Mouse (Mus musculus) retina, postnatal 7 days (tissue): ENCODE measurements around the gene Gm5431.
"Not testable (repeated sequence)": the region's sequence is repeated elsewhere in the genome, so short reads cannot be mapped to it uniquely, and the experiment has no call there.

Experiments
- DNase-seq: peaks from one replicate; pipeline ENCODE4 v3.0.0-alpha.2; 2012; ENCODE audit warnings: low read depth, low spot score

Gm5431 gene

DNA sequence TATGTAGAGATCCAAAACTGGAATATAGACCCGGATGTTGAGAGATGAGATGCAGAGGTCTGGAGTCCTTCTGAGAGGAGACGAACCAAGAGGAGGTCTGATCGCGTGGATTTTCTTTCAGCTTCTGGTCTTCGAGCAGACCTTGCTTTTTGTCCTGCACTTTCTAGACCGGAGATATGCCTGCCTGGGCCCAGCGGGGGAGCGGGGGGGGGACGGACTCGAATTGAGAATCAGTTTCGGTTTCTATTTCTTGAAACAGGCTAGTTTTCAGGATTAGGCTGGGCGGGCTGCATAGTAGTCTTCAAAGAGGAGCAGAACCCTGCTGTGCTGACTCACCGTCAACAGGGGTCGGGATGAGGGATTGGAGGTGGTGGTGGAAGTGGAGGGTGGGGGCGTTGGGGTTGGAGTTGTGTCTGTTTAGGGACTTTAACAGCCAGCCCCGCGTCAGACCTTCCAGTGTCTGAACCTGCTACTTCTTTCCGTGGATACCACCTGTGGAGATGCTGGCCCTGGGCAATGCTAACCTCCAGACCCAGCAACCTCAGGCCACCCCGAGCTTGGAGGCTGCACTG lies 30.7 kb downstream of the Gm5431 start, which contains the start of gene Irgm1:
Gene Irgm1 (minus strand): TSS at position 483 of the 572 bp plus-strand sequence.
- no peak for DNase-seq

DNA sequence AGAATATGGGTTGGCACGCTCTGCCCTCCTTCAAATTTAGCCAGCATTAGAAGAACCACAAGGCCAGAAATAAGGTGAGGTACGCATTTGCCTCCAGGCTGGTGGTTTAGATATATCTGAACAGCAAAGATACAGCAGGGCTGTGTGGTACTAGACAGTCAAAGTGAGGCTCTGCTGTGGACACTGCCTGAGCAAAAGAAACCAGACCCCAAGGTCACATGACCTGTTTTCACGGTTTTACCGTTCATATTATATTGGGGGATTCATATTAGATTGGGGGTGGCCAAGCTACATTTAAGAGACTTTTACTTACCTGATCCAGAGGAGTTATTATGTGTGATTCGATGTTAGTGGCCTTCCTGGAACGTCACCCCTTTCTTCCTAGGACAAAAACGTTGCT lies 31.2 kb downstream of the Gm5431 start:
- DNase-seq: no peak

DNA sequence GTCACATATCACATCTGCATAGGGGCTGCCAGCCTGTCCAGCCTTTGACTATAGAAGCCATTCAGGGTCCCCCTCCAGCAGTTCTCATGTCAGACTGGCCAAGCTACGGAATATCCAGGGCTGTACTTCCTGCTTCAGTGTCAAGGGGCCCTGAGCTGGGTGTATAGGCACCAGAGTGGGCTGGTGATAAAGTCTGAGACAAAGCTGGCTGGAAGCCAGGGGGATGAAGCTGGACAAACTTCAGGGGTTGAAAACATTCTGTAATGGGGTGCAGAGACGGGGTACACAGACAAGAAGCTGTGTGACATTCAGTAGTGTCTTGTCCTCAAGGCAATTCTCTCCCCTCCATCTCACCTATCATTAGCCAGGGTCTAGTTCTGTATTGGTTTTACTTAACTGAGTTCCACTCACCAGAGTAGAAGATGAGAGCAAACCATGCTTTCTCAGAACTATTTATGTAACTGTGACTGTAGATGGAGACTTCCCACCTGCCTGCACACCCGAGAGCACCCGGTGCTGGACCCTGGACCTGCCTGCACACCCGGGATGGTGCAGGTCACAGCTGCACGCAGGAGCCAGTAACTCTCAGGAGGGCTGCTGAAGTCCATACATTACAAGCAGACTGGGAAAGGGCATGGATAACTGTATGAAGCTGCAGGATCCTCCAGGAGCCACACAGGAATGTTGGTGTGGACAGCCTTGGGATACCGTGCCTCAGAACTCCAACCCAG lies 32.5 kb downstream of the Gm5431 start:
- no peak for DNase-seq

DNA sequence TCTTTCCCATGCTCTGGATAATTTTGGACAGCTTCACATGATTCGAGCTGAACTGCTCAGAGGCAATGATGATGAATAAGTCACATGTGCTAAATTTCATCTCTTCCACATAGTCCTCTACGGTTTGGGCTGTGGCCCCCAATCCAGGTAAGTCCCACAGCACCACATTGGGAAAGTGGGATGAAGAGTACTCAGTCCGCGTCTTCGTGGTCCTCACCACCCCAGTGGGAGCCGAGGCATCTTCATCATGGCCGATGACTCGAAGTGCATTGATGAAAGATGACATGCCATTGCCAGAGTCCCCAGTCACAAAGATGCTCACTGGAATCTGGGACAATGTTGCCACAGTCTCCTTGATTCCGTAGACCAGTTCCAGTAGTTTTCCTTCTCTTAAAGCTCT lies 35.5 kb downstream of the Gm5431 start:
- no peak for DNase-seq

DNA sequence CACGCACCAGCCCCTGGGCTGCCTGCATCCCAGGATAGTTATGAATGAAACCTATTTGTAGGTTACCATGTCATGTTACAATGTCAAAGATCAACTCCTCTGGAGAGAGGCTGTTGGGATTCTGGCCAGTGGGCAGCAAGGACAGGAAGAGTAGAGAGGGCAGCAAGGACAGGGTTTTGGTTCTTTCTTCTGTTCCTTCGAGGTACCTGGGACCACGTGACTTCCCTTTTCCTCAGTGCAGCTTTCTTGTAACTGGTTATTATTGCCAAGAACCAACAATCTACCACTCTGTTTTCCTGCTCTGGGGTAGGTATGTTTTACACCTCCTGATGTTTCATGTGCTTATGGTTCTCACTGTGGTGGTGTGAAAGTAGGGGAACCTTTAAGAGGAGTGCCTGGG lies 38.2 kb downstream of the Gm5431 start:
- no peak for DNase-seq

DNA sequence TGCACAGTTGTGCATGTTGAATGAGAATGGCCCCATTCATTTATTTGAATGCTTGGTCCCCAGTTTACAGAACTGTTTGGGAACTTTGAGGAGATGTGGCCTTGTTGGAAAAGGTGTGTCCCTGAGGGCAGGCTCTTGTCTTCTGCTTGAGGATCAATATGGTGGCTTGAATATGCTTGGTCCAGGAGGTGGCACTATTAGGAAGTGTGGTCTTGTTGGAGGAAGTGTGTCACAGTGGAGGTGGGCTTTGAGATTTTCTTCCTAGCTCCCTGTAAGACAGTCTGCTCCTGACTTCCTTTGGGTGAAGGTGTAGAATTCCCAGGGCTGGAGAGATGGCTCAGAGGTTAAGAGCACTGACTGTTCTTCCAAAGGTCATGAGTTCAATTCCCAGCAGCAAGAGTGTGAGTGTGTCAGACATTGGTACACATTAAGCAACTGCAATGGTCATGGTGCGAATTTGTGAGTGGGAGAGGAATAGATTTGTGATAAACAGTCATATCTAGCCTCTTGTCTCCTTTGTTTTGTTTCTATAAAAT lies 39.2 kb downstream of the Gm5431 start:
- DNase-seq: no peak

DNA sequence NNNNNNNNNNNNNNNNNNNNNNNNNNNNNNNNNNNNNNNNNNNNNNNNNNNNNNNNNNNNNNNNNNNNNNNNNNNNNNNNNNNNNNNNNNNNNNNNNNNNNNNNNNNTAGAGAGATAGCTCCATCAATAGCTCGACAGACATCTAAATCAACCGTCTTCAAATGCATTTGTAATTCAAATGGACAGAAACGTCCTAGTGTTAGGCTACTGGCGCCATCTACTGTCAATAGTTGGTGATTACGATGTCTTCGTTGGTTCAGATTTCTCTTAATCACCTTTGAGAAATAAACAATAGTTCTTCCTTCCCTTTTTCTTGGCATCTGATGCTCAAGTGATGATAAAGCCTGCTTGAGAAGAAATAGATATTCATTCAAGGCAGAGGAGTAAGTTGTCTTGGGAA lies 43.0 kb downstream of the Gm5431 start:
- DNase-seq: peak; percentile 62

DNA sequence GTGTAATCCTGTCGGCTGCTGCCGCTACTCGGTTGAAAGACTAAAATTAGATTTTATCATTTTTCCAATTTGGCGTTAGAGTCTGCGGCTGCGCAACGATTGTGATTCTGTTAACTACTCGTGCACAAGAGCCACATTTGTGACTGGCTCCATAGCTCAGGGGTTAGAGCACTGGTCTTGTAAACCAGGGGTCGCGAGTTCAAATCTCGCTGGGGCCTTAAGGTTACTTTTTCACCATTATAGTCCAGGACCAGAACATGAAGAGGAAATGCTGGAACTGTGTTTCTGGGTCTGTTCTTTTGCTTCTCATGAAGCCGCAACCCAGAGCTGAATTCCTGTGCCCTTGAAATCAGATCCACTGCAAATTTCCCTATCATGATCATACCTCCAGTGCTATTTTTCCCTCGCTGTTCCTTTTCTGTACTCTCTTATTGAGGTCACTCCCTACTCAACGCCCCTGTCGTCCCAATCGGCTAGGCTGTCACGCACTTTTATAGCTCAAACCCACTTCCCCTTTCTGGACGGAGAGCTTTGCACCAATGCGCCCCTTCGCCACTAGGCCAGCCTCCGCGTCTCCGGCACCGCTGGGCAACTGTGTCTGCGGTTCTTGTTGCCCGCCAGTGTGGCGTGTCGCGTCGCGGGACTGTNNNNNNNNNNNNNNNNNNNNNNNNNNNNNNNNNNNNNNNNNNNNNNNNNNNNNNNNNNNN lies 48.4 kb downstream of the Gm5431 start:
- peak; percentile 67 for DNase-seq

DNA sequence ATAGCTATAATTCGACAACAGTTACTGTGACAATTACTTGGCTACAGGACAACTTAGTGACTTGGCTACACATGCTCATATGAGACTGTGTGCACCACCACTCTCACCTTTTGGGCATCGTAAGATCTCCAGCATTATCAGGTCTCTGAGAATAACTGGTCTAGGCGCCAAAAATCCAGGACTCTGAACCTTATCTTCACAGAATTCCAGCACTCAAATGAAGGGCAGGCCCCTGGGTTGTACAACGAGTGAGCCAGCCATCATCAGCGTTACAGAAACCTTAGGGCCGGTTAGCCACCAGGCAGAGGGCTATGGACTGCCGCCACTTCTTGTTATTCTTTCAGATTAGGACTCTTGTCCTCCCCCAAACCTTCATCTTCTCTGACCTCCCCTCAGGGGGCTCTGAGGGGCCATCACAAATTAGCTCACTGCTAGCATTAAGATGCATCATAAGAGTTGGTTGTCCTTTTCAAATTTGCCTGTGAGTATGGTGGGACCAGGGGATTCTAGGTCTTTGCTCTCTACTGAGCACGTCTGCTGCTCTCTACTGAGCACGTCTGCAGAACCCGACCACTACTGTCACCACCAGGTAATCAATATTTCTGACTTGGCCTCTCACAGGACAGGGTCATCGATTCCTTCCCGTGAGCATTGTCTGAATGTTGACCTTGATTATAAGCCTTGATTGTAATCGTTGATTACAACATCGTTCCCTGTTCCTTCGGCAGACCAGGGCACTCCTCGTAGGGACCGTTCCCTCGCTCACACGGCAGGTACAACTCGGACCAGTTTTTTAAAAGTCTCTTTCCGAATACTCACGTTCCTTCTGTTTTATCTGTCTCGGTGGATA lies 49.2 kb downstream of the Gm5431 start:
- no peak for DNase-seq

DNA sequence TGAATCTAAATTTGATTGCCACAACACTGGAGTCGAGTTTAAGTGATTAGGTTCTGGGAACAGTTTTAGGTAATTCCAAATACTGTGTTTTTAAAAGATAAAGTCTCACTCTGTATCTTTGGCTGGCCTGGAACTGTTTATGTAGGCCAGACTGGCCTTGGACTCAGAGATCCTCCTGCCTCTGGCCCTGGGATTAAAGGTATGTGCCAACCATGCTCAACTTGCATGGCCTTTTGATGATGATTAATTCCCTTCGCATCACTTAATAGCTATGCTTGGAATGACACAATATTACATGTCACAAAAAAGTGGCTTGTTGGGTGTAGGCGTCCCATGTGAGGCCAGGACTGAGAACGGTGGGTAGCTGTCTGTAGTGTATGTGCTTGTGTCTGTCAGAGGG lies 49.8 kb downstream of the Gm5431 start:
- no peak for DNase-seq

DNA sequence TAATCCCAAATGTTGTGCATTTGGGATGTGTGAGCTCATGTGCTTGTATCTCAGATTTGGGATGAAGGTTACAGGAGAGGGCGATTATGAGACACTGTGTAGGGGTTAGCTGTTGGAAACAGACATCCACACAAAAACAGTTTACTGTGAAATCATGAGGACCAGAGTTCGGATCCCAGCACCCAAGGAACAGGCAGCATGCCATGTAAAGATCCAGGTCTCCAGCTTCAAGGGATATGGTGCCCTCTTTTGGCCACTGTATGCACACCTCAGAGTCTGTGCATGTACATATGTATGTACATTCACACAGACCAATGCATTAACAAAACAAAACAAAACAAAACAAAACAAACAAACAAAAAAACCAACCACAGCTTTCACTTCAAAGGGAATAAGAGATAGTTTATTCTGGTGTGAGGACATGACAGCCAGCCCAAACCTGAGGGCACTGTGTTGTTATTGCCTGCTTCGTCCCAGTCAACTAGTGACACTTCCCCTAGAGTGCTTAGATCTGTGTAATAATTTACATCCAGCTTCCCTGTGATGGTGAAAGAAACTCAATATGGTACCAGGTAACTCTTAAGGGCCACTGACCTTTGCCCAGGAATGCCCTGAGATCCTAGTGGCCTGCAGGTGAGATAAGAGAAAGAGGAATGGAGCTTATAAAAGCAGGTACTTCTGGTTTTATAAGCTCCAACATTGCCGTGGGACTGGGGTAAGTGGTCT lies 50.6 kb downstream of the Gm5431 start:
- DNase-seq: no peak

DNA sequence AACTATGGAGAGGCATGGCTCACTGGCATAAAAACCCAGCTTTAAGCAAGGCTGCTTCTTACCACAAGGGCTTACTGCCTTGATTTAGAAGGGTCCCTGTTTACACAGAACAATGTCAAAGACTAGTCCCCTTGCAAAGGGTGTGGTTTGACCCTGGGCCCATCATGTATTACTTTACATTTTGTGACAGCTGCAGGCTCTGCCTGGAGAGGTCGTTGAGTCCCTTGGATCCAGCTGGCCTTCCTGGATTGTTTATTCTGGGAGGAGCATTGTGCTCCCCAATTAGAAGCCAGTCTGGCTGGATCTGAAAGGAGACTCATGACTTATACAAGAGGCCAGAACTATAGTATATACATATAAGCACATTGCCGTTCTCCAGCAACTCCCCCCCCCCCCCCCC lies 51.8 kb downstream of the Gm5431 start:
- DNase-seq: no peak

DNA sequence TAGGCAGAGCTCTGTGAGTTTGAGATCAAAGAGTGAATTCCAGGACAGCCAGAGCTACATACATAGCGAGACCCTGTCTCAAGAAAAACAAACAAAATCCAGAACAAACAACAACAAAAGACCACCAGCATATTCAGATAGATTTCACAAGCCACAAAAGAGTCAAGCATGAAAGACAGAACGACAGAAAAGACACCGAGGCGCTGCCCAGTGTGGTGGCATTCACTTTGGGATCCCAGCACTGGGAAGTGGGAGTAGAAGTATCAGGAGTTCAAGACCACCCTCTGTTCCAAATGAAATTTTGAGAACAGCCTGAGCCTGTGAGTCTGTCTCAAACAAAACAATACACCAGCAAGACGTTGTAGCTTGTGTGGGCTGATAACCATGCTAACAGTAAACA lies 55.1 kb downstream of the Gm5431 start:
- no peak for DNase-seq

DNA sequence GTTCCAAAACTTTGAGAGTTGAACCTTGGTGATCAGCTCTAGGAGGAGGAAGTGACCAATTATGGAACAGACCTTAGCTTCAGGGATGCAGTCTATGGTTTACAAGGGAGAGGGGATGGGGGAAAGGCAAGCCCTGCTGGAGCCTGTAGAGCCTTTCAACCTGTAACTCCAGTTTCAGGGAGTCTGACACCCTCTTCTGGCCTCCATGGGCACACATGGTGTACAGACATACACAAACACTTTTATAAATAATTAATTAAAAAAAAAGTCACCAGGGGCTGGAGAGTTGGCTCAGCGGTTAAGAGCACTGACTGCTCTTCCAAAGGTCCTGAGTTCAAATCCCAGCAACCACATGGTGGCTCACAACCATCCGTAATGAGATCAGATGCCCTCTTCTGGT lies 55.7 kb downstream of the Gm5431 start:
- not testable (repeated sequence) for DNase-seq

DNA sequence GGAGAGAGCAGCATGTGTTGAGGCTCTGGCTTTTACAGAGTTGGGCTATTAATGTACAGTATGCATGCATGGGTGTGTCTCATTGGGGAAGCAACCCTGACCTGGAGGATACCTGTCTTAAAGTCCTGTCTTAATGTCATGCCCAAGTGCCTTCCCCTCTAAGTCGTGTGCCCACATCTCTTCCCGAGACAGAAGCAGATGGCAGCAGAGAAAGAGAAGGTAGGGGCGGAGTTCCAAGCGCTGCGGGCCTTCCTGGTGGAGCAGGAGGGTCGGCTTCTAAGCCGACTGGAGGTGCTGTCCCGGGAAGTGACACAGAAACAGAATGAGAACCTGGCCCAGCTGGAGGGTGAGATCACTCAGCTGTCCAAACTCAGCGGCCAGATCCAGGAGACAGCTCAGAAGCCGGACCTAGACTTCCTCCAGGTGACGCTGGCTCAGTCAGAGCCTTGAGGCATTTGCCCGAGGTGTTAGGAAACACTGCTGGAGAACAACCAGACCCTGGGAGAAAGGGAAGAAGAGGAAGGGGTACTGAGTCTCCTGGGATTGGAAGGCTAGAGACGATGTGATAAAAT lies 56.7 kb downstream of the Gm5431 start:
- DNase-seq: no peak

DNA sequence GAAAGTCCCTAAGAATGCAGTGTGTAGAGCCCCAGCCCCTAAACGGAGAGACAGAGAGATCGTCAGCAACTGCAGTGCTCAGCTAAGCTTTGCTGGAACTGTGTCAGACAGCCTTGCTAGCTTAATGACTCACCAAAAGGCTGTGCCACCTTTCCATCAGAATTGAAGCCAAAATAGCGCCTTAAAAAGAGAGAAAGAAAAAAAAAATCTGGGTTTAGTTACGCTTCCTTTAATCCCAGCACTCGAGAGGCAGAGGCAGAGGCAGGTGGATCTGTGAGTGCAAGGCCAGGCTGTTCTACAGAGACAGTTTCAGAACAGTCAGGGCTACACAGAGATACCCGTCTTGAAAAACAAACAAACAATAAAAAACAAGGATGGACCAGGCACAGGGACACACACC lies 57.7 kb downstream of the Gm5431 start:
- no peak for DNase-seq

DNA sequence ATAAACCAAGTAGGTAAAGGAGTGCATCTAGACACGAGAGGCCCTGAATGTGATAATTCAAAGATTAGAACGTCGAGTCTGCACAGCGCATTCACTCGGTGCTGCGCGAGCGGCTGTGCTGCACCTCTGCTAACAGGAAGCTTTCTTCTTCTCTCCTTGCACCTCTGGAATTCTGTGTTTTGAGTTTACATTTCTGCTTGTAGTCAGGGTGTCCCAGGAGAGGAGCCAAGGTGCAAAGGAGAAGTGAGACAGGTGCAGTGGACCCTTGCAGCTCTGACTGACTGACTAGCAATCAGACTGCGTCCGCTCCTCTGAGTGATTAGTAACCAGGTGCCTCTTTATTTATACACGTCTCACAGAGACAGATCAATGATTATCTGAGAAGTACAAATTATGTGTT lies 58.8 kb downstream of the Gm5431 start:
- DNase-seq: no peak

DNA sequence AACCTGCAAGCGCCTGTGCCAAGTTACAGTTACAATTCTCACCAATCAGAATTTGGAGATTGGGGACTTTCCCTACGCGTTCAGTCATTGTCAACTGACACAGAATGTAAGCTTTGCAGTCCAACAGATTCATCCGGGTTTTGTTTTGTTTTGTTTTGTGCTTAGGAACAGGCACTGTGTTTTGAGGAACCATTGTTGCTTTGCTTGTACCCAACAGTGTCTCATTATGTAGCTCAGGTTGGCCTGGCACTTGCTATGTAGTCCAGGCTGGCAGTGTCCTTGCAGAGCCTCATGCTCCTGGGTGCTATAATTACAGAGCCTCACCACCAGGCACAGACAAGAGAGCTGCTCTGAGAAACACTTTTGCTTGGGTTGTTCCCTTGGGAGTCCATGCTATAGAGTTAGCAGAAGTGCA lies 59.6 kb downstream of the Gm5431 start:
- DNase-seq: no peak

DNA sequence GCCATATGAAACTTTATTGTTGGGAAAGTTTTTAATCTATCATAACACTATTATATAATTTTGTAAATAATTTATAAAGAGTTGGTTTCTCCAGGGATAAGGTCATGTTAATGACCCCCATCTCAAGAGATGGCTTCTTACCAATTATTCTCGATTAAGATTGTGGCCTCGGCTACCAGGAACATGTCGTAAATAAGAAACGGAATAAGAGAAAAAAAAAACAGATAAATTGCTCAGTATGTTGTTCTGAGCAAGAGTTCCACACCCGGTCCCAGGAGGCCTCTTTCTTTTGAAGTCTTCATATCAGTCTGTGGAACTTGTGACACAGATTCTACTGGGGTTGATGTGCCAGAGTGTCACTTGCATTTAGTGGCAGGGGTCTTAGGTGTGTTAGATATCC lies 60.8 kb downstream of the Gm5431 start:
- DNase-seq: no peak

DNA sequence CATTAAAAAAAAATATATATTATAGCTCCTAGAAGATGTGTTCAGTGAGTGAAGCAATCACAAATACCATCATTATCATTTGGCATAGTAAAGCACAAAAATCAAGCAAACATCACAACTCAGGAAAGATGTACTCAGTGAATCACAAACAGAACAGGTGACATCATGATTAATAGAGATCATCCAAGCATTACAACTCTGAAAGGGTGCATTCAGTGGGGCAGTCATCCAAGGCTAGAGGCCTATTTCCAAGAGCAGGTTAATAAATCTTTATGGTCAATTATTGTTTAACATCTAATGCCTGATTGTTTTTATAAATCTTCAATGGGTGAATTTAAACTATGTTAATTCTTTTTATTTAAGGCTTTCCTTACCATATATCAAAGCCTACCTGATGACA lies 61.2 kb downstream of the Gm5431 start:
- no peak for DNase-seq
